Mouse (Mus musculus): ENCODE data around the gene Ggta1. TPM values are rescaled to one million over a fixed set of nuclear protein-coding genes. Genes with fewer than 3 reads are reported as not detected.

The Ggta1 gene
- polyA plus RNA-seq, 1 experiment from 2014 or later: 23.3 TPM

- no peaks in the 10 kb centered on the region for H3K36me3 ChIP-seq (ENCODE audit: insufficient read depth, low read length)
- no peak overlapping the region for H3K27ac ChIP-seq (ENCODE audit: low read length)
- H3K9me3 ChIP-seq (ENCODE audit: low read length): peaks cover 5% of the 10 kb centered on the region; the same call in 1 of the 2 replicates
- 91% methylated on average over 7 of the region's 7 CpGs for WGBS
- no peak overlapping the region for H3K9ac ChIP-seq (replicated peaks; ENCODE audit: low read length)
- H3K27me3 ChIP-seq (ENCODE audit: insufficient read depth, low read length): no peaks in the 10 kb centered on the region
- no peak overlapping the region for H3K4me3 ChIP-seq (ENCODE audit: low read length)
- H3K4me2 ChIP-seq (replicated peaks; ENCODE audit: low read depth, low read length): no peak overlapping the region
- ATAC-seq (ENCODE audit: low FRiP score, low TSS enrichment): no peak
- H3K4me1 ChIP-seq (ENCODE audit: insufficient read depth, low read length): peaks cover 24% of the 10 kb centered on the region
These were observed 30.5 kb upstream of the Ggta1 start for GRCm38 (mm10) chr2:35493566-35493965.

GRCm38 (mm10) chr2:35491151-35491550 is 28.1 kb upstream of the Ggta1 start:
- 91% methylated on average over 24 of the region's 24 CpGs for WGBS
- Histone ChIP-seq H3K36me3 (ENCODE audit: insufficient read depth, low read length) (no peaks in the 10 kb centered on the region), H3K27ac (ENCODE audit: low read length) (no peak overlapping the region), H3K9ac (replicated peaks; ENCODE audit: low read length) (no peak overlapping the region), H3K4me1 (ENCODE audit: insufficient read depth, low read length) (peaks cover 13% of the 10 kb centered on the region), H3K4me2 (replicated peaks; ENCODE audit: low read depth, low read length) (no peak overlapping the region), H3K27me3 (ENCODE audit: insufficient read depth, low read length) (no peaks in the 10 kb centered on the region), H3K9me3 (ENCODE audit: low read length) (peaks cover 5% of the 10 kb centered on the region; the same call in 1 of the 2 replicates), H3K4me3 (ENCODE audit: low read length) (no peak overlapping the region)
- ATAC-seq (ENCODE audit: low FRiP score, low TSS enrichment): no peak

- Histone ChIP-seq H3K9ac (replicated peaks; ENCODE audit: low read length) (no peak overlapping the region), H3K4me1 (ENCODE audit: insufficient read depth, low read length) (peaks cover 8% of the 10 kb centered on the region), H3K4me2 (replicated peaks; ENCODE audit: low read depth, low read length) (peak overlapping the region; percentile 25; the same call in 1 of the 2 replicates), H3K27me3 (ENCODE audit: insufficient read depth, low read length) (no peaks in the 10 kb centered on the region), H3K27ac (ENCODE audit: low read length) (no peak overlapping the region), H3K36me3 (ENCODE audit: insufficient read depth, low read length) (no peaks in the 10 kb centered on the region), H3K9me3 (ENCODE audit: low read length) (peaks cover 5% of the 10 kb centered on the region; the same call in 1 of the 2 replicates), H3K4me3 (ENCODE audit: low read length) (no peak overlapping the region)
- WGBS: 28% methylated on average over 17 of the region's 17 CpGs
- ATAC-seq (ENCODE audit: low FRiP score, low TSS enrichment): no peak
These were observed 27.6 kb upstream of the Ggta1 start for GRCm38 (mm10) chr2:35490458-35491111.

GRCm38 (mm10) chr2:35487700-35488099 is 24.7 kb upstream of the Ggta1 start:
- H3K36me3 ChIP-seq (ENCODE audit: insufficient read depth, low read length): no peaks in the 10 kb centered on the region
- no peaks in the 10 kb centered on the region for H3K27me3 ChIP-seq (ENCODE audit: insufficient read depth, low read length)
- 77% methylated on average over 3 of the region's 3 CpGs for WGBS
- no peak overlapping the region for H3K27ac ChIP-seq (ENCODE audit: low read length)
- no peak overlapping the region for H3K4me3 ChIP-seq (ENCODE audit: low read length)
- ATAC-seq (ENCODE audit: low FRiP score, low TSS enrichment): no peak
- H3K9me3 ChIP-seq (ENCODE audit: low read length): no peaks in the 10 kb centered on the region
- H3K9ac ChIP-seq (replicated peaks; ENCODE audit: low read length): no peak overlapping the region
- peaks cover 6% of the 10 kb centered on the region; the same call in 1 of the 2 replicates for H3K4me1 ChIP-seq (ENCODE audit: insufficient read depth, low read length)
- no peak overlapping the region for H3K4me2 ChIP-seq (replicated peaks; ENCODE audit: low read depth, low read length)

- Histone ChIP-seq H3K27ac (ENCODE audit: low read length) (no peak overlapping the region), H3K4me2 (replicated peaks; ENCODE audit: low read depth, low read length) (no peak overlapping the region), H3K9me3 (ENCODE audit: low read length) (no peaks in the 10 kb centered on the region), H3K36me3 (ENCODE audit: insufficient read depth, low read length) (no peaks in the 10 kb centered on the region), H3K4me3 (ENCODE audit: low read length) (no peak overlapping the region), H3K4me1 (ENCODE audit: insufficient read depth, low read length) (peaks cover 6% of the 10 kb centered on the region; the same call in 1 of the 2 replicates), H3K9ac (replicated peaks; ENCODE audit: low read length) (no peak overlapping the region), H3K27me3 (ENCODE audit: insufficient read depth, low read length) (no peaks in the 10 kb centered on the region)
- no peak for ATAC-seq (ENCODE audit: low FRiP score, low TSS enrichment)
- 58% methylated on average over 5 of the region's 5 CpGs for WGBS
These were observed 24.1 kb upstream of the Ggta1 start for GRCm38 (mm10) chr2:35486981-35487655.

DNA sequence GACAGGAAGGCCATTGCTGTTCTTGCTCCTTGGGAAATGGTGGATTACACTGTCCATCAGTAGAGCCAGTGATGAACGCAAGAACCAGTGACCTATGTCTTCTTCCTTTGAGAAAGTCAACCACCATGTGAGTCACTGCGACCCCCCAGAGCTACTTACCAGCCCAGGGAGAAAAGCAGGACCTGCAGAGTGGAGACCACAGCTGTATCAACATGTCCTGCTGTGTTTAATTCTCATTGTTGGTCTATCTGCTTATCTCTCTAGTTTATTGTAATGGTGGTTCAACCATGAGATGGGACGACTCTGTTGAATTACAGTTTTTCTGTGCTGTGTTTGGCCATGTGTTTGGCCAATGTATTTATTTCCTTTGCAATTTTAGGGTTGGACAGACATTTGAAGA is 21.1 kb upstream of the Ggta1 start:
- Histone ChIP-seq H3K9me3 (ENCODE audit: low read length) (no peaks in the 10 kb centered on the region), H3K36me3 (ENCODE audit: insufficient read depth, low read length) (no peaks in the 10 kb centered on the region), H3K9ac (replicated peaks; ENCODE audit: low read length) (no peak overlapping the region), H3K4me1 (ENCODE audit: insufficient read depth, low read length) (no peaks in the 10 kb centered on the region), H3K27me3 (ENCODE audit: insufficient read depth, low read length) (no peaks in the 10 kb centered on the region), H3K4me3 (ENCODE audit: low read length) (no peak overlapping the region), H3K4me2 (replicated peaks; ENCODE audit: low read depth, low read length) (no peak overlapping the region), H3K27ac (ENCODE audit: low read length) (no peak overlapping the region)
- no peak for ATAC-seq (ENCODE audit: low FRiP score, low TSS enrichment)
- 94% methylated on average over 3 of the region's 3 CpGs for WGBS

DNA sequence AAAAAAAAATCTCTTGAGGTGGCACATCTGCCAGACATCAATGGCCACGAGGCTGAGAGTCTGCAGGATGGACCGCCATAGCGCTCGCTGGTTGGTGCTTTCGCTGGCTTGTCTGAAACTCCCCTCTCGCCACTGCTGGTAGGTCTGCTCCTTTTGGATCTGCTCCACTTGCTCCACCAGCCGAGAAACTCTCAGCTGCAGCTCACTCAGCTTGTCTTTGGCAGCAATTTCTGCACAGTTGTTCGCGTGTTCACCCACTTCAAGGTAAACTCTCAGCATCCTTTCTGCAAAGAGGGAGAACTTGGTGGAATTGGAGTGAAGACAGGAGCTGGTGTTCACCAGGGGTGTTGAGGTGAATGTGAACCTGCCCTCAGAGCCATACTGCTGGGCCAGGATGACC is 20.4 kb upstream of the Ggta1 start:
- no peak overlapping the region for H3K4me3 ChIP-seq (ENCODE audit: low read length)
- H3K36me3 ChIP-seq (ENCODE audit: insufficient read depth, low read length): no peaks in the 10 kb centered on the region
- H3K27ac ChIP-seq (ENCODE audit: low read length): no peak overlapping the region
- H3K4me2 ChIP-seq (replicated peaks; ENCODE audit: low read depth, low read length): no peak overlapping the region
- H3K27me3 ChIP-seq (ENCODE audit: insufficient read depth, low read length): no peaks in the 10 kb centered on the region
- WGBS: 87% methylated on average over 9 of the region's 9 CpGs
- no peak for ATAC-seq (ENCODE audit: low FRiP score, low TSS enrichment)
- H3K9me3 ChIP-seq (ENCODE audit: low read length): no peaks in the 10 kb centered on the region
- no peak overlapping the region for H3K9ac ChIP-seq (replicated peaks; ENCODE audit: low read length)
- no peaks in the 10 kb centered on the region for H3K4me1 ChIP-seq (ENCODE audit: insufficient read depth, low read length)

DNA sequence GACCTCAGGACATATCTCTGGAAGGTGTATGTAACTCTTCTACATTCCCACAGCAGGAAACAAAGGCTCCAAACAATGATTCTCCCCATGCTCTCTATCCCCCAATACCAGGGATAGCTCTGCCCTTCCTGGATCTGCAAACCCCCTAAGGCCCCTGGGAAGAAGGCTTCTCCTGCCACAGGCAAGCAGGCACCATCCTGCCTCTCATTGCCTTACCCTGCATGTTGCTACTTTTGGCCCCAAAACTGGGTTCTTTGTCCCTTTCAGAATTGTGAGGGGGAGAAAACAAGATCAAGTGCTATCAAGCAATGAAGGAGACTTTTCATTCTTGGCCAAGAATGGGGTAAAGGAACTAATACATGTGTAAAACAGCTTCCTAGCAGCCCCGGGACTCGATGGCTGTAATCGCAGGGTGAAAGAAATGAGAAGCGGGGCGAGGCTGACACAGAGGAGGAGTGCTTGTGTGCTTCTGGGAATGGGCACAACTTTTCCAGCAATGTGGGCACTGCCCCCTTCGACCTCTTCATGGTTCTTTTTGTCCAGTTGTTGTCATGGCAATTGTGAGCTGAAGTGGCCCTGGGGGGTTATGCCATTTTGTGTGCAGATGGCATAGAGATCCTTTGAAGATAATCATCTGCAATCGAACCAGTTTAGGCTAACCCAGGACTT is 18.4 kb upstream of the Ggta1 start:
- Histone ChIP-seq H3K4me3 (ENCODE audit: low read length) (no peak overlapping the region), H3K27ac (ENCODE audit: low read length) (no peak overlapping the region), H3K4me2 (replicated peaks; ENCODE audit: low read depth, low read length) (no peak overlapping the region), H3K9me3 (ENCODE audit: low read length) (no peaks in the 10 kb centered on the region), H3K9ac (replicated peaks; ENCODE audit: low read length) (no peak overlapping the region), H3K36me3 (ENCODE audit: insufficient read depth, low read length) (no peaks in the 10 kb centered on the region), H3K4me1 (ENCODE audit: insufficient read depth, low read length) (no peaks in the 10 kb centered on the region), H3K27me3 (ENCODE audit: insufficient read depth, low read length) (no peaks in the 10 kb centered on the region)
- 81% methylated on average over 7 of the region's 7 CpGs for WGBS
- no peak for ATAC-seq (ENCODE audit: low FRiP score, low TSS enrichment)

- no peaks in the 10 kb centered on the region for H3K9me3 ChIP-seq (ENCODE audit: low read length)
- 54% methylated on average over 3 of the region's 3 CpGs for WGBS
- H3K4me1 ChIP-seq (ENCODE audit: insufficient read depth, low read length): no peaks in the 10 kb centered on the region
- no peaks in the 10 kb centered on the region for H3K36me3 ChIP-seq (ENCODE audit: insufficient read depth, low read length)
- no peak overlapping the region for H3K4me3 ChIP-seq (ENCODE audit: low read length)
- no peak for ATAC-seq (ENCODE audit: low FRiP score, low TSS enrichment)
- no peak overlapping the region for H3K27ac ChIP-seq (ENCODE audit: low read length)
- H3K27me3 ChIP-seq (ENCODE audit: insufficient read depth, low read length): no peaks in the 10 kb centered on the region
- no peak overlapping the region for H3K9ac ChIP-seq (replicated peaks; ENCODE audit: low read length)
- no peak overlapping the region for H3K4me2 ChIP-seq (replicated peaks; ENCODE audit: low read depth, low read length)
These were observed 17.0 kb upstream of the Ggta1 start for GRCm38 (mm10) chr2:35480073-35480472.

DNA sequence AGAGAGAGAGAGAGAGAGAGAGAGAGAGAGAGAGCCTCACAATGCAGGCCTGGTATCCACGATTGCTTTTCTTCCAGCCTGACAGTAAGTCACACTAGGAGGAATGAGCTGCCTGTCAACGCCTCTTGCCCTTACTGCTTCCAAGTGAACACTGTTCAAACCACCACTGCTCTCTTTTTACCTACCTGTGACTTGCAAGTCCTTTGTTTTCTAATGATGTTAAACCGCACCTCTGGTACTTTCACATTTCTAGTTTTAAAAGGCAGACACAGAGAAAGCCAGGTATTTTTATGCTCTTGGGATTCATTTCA is 15.7 kb upstream of the Ggta1 start:
- ATAC-seq (ENCODE audit: low FRiP score, low TSS enrichment): no peak
- H3K27ac ChIP-seq (ENCODE audit: low read length): no peak overlapping the region
- no peaks in the 10 kb centered on the region for H3K27me3 ChIP-seq (ENCODE audit: insufficient read depth, low read length)
- no peaks in the 10 kb centered on the region for H3K36me3 ChIP-seq (ENCODE audit: insufficient read depth, low read length)
- no peak overlapping the region for H3K4me2 ChIP-seq (replicated peaks; ENCODE audit: low read depth, low read length)
- 54% methylated on average over 3 of the region's 3 CpGs for WGBS
- H3K4me1 ChIP-seq (ENCODE audit: insufficient read depth, low read length): no peaks in the 10 kb centered on the region
- no peaks in the 10 kb centered on the region for H3K9me3 ChIP-seq (ENCODE audit: low read length)
- H3K9ac ChIP-seq (replicated peaks; ENCODE audit: low read length): no peak overlapping the region
- H3K4me3 ChIP-seq (ENCODE audit: low read length): no peak overlapping the region

All from kidney, embryonic 16.5 days (tissue).